Mouse (Mus musculus) forebrain, embryonic 14.5 days (tissue): ENCODE measurements around the gene Tex26. TPM values are rescaled to one million over a fixed set of nuclear protein-coding genes. Genes with fewer than 3 reads are reported as not detected.

Experiments used
- ATAC-seq: fragments of 200-750 bp; cut with Nextera tagmentation; 2 replicates; pipeline ENCODE4 v1.8.0; 2017; ENCODE audit warnings: mild to moderate bottlenecking, moderate library complexity
- DNase-seq: peaks from one replicate; pipeline ENCODE4 v3.0.0-alpha.2; 2015; ENCODE audit warnings: low spot score
- H3K27ac ChIP-seq: fragments of 300-500 bp; sonication (generic); 2 replicates; pipeline ENCODE4 v1.5.1; 2014; ENCODE audit warnings: low read depth, mild to moderate bottlenecking, control low read depth, low read length, moderate library complexity
- H3K27me3 ChIP-seq: fragments of 300-500 bp; sonication (generic); replicated peaks from 2 replicates; pipeline ENCODE4 v1.6.1; 2014; ENCODE audit warnings: low read length, control low read depth, mixed read lengths; ENCODE audit not compliant: control insufficient read depth, insufficient read depth
- H3K36me3 ChIP-seq: fragments of 300-500 bp; sonication (generic); 2 replicates; pipeline ENCODE4 v1.6.1; 2014; ENCODE audit warnings: low read length, control low read depth; ENCODE audit not compliant: control insufficient read depth, insufficient read depth
- H3K4me1 ChIP-seq: fragments of 300-500 bp; sonication (generic); 2 replicates; pipeline ENCODE4 v1.6.1; 2014; ENCODE audit warnings: antibody characterized with exemption, low read length, control low read depth; ENCODE audit not compliant: control insufficient read depth, insufficient read depth
- H3K4me2 ChIP-seq: fragments of 300-500 bp; sonication (generic); 2 replicates; pipeline ENCODE4 v1.6.1; 2014; ENCODE audit warnings: mild to moderate bottlenecking, control low read depth, low read length
- H3K4me3 ChIP-seq: fragments of 300-500 bp; sonication (generic); 2 replicates; pipeline ENCODE4 v1.5.1; 2014; ENCODE audit warnings: low read depth, low read length, control low read depth
- H3K9ac ChIP-seq: fragments of 300-500 bp; sonication (generic); 2 replicates; pipeline ENCODE4 v1.6.1; 2014; ENCODE audit warnings: mild to moderate bottlenecking, low read length, control low read depth, moderate library complexity
- H3K9me3 ChIP-seq: fragments of 300-500 bp; sonication (generic); replicated peaks from 2 replicates; pipeline ENCODE4 v1.6.1; 2016; ENCODE audit warnings: low read length, control low read depth, mixed read lengths; ENCODE audit not compliant: control insufficient read depth
- WGBS: fragments of 180-500 bp; shearing (Covaris S2); extraction: QIAGEN DNeasy Blood & Tissue Kit; methylation state at CpG from one replicate; pipeline ENCODE4 v1.1.7; 2014; 5-methylcytosine and 5-hydroxymethylcytosine counted together
- polyA plus RNA-seq: library from polyadenylated mRNA; unstranded; fragments of >200 nt; fragmentation: Nextera tagmentation; extraction: Ambion mirVana; gene quantifications from 2 replicates; pipeline ENCODE4 v1.2.1, GENCODE M21; 2014

The Tex26 gene
- polyA plus RNA-seq, 1 experiment from 2014 or later, result 1.6 TPM

- Histone ChIP-seq H3K4me2 (no peak overlapping the region), H3K4me1 (peaks cover 10% of the 10 kb centered on the region), H3K9me3 (0 out of 2 replicates have a peak, but pooled peaks cover 3% of the 10 kb centered on the region), H3K27ac (no peak overlapping the region), H3K36me3 (no peaks in the 10 kb centered on the region), H3K4me3 (no peak overlapping the region), H3K27me3 (no peaks in the 10 kb centered on the region), H3K9ac (no peak overlapping the region)
- 95% methylated on average over 2 of the region's 2 CpGs for WGBS
- DNase-seq (no peak), ATAC-seq (no peak)
These were observed 66.6 kb downstream of the Tex26 start for GRCm38 (mm10) chr5:149506033-149506432.

DNA sequence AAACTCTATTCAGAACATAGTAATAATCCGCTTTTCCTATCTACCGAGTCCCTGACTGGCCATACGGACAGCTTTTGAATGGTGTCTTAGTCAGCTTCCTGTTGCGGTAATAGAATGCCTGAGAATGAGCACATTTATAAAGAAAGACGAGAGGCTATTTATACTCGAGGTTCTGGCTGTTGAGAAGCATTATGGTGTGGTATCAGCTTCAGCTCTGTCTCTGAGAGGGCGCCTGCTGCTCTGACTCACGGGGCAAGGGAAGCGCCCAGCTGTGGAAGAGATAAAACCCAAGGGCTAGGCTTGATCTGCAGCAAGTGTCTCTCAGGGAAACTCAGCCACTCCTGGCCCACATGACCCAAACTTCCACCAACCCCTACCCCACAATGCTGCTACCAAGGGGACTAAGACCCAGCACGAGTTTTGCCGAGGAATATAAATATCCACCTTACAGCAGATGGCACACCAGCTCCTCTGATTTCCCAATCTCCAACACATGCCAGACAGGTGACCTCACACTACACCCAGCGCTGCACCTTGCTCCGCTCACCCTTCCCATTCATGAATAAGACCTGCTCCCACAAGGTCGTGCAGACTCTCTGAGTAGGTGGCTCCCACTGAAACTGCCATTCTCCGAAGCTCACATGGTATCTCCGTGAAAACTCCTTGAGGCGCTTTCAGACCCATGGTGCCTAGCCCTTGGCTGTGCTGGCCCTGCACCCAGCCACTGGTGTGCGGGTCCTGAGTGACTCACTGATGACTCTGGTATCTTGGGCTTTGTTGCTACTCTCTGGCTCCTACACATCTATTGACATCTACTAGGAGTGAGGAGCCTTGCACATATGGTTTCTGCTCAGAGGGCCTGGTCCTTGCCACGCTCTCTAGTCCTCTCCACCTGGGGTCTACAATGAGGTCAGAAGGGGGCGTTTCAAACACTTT is 68.9 kb downstream of the Tex26 start:
- DNase-seq (no peak), ATAC-seq (no peak)
- H3K27me3 ChIP-seq, result no peaks in the 10 kb centered on the region
- H3K9ac ChIP-seq, result no peak overlapping the region
- H3K4me1 ChIP-seq, result peaks cover 15% of the 10 kb centered on the region
- H3K27ac ChIP-seq, result no peak overlapping the region
- H3K4me3 ChIP-seq, result no peak overlapping the region
- 84% methylated on average over 20 of the region's 20 CpGs for WGBS
- H3K4me2 ChIP-seq, result no peak overlapping the region
- 0 out of 2 replicates have a peak, but pooled peaks cover 3% of the 10 kb centered on the region for H3K9me3 ChIP-seq
- H3K36me3 ChIP-seq, result no peaks in the 10 kb centered on the region

DNA sequence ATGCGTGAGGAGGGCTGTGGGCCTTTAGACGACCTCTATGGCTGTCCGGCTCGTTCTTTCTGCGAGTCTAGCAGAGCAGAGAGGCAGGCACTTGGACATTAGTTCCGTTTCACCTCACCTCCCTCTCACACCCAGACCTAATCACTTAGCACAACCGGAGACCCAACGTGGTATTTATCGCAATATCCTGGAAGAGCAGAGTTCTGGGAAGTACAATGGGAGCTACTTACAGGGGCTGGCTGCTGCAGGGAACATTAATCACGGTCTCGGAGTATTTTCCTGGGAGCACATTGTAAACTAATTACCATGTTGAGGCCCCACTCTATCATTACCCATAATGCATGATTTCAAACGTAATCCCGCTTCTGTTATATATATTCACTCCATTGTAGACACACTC is 70.9 kb downstream of the Tex26 start:
- H3K4me2 ChIP-seq, result no peak overlapping the region
- 19% methylated on average over 13 of the region's 13 CpGs for WGBS
- H3K36me3 ChIP-seq, result no peaks in the 10 kb centered on the region
- H3K9me3 ChIP-seq, result 0 out of 2 replicates have a peak, but pooled peaks cover 3% of the 10 kb centered on the region
- H3K4me3 ChIP-seq, result no peak overlapping the region
- H3K9ac ChIP-seq, result no peak overlapping the region
- DNase-seq (no peak), ATAC-seq (no peak)
- H3K4me1 ChIP-seq, result peaks cover 26% of the 10 kb centered on the region
- peak overlapping the region; percentile 6; the same call in 1 of the 2 replicates for H3K27ac ChIP-seq
- no peaks in the 10 kb centered on the region for H3K27me3 ChIP-seq

DNA sequence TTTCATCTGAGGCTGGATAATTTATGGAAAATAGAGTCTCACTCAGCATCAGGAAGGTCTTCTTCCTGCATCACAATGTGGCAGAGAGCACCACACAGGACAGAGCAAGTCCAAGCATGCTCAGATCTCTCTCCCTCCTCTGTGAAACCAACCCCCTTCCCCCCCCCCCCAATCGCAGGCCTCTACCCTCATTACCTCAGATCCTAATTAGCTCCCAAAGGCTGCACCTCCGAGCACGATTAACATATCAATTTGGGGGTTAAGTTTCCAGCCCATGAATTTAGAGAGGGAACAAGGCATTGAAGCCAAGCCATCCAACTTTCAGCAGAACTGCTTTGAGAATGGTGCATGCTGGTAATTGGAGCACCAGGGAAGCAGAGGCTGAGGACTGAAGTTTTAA is 73.2 kb downstream of the Tex26 start:
- Histone ChIP-seq H3K27ac (peak overlapping the region; percentile 58; the same call in 1 of the 2 replicates), H3K9me3 (no peaks in the 10 kb centered on the region), H3K27me3 (no peaks in the 10 kb centered on the region), H3K36me3 (no peaks in the 10 kb centered on the region), H3K9ac (no peak overlapping the region), H3K4me3 (no peak overlapping the region), H3K4me1 (peaks cover 35% of the 10 kb centered on the region), H3K4me2 (no peak overlapping the region)
- DNase-seq, result peak; percentile 91
- WGBS, result 8% methylated on average over 3 of the region's 3 CpGs
- ATAC-seq, result peak; percentile 54

DNA sequence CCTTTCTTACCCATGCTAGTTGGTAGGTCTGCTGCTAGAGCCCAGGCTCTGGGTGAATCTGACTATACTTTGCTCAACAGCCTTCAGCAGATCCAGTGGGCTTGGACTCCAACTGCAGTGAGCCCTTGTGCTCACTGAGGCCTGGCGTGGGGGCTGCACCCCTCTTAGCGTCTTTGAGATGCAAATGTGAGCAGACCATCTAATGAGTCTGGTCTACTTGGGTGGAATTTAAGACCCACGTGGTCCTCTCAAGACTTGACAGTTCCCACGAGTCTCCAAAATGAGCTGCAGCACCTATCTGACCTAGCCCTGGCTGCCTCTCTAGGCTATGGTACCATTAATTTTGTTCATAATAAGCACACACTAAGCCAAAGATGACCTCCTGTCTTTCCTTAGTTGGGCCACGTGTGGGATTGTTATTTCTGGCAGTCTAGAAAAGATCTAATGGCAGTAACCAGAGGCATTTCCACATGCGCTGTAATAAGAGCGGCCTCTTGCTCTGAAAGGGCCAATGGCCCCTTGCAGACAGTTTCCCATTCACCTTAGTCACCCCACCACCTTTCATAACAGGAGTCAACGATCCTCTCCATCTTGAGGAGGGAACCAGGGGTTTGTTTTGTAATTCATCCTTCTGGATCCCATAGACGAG is 74.1 kb downstream of the Tex26 start:
- peak; percentile 88 for DNase-seq

GRCm38 (mm10) chr5:149514087-149514671 is 74.7 kb downstream of the Tex26 start:
- Histone ChIP-seq H3K4me2 (peak overlapping the region; percentile 23), H3K9me3 (no peaks in the 10 kb centered on the region), H3K4me3 (no peak overlapping the region), H3K4me1 (peaks cover 36% of the 10 kb centered on the region), H3K36me3 (no peaks in the 10 kb centered on the region), H3K27me3 (no peaks in the 10 kb centered on the region), H3K27ac (peak overlapping the region; percentile 72), H3K9ac (no peak overlapping the region)
- WGBS, result under 1% methylated on average over 14 of the region's 14 CpGs
- peak; percentile 51 for ATAC-seq
- DNase-seq, result peak; percentile 93

More for the DNA sequence above, 74.1 kb downstream of the Tex26 start:
- Histone ChIP-seq H3K27ac (peak overlapping the region; percentile 72), H3K4me2 (peak overlapping the region; percentile 23; the same call in 1 of the 2 replicates), H3K36me3 (no peaks in the 10 kb centered on the region), H3K9me3 (no peaks in the 10 kb centered on the region), H3K9ac (no peak overlapping the region), H3K4me3 (no peak overlapping the region), H3K4me1 (peaks cover 36% of the 10 kb centered on the region), H3K27me3 (no peaks in the 10 kb centered on the region)
- WGBS, result 5% methylated on average over 9 of the region's 9 CpGs
- peak; percentile 73 for ATAC-seq

GRCm38 (mm10) chr5:149514890-149515289 is 75.4 kb downstream of the Tex26 start:
- ATAC-seq, result no peak
- no peak for DNase-seq
- no peak overlapping the region for H3K9ac ChIP-seq
- H3K4me1 ChIP-seq, result peaks cover 36% of the 10 kb centered on the region
- H3K9me3 ChIP-seq, result no peaks in the 10 kb centered on the region
- WGBS, result 20% methylated on average over 3 of the region's 3 CpGs
- H3K27me3 ChIP-seq, result no peaks in the 10 kb centered on the region
- H3K4me3 ChIP-seq, result no peak overlapping the region
- H3K27ac ChIP-seq, result peak overlapping the region; percentile 72
- no peaks in the 10 kb centered on the region for H3K36me3 ChIP-seq
- H3K4me2 ChIP-seq, result peak overlapping the region; percentile 23

GRCm38 (mm10) chr5:149517116-149517515 is 77.7 kb downstream of the Tex26 start:
- no peak overlapping the region for H3K4me3 ChIP-seq
- DNase-seq (peak; percentile 92), ATAC-seq (peak; percentile 8)
- H3K27ac ChIP-seq, result no peak overlapping the region
- peaks cover 31% of the 10 kb centered on the region for H3K4me1 ChIP-seq
- no peaks in the 10 kb centered on the region for H3K36me3 ChIP-seq
- no peak overlapping the region for H3K9ac ChIP-seq
- H3K4me2 ChIP-seq, result no peak overlapping the region
- no peaks in the 10 kb centered on the region for H3K27me3 ChIP-seq
- WGBS, result 11% methylated on average over 6 of the region's 6 CpGs
- no peaks in the 10 kb centered on the region for H3K9me3 ChIP-seq
